Mouse (Mus musculus): ENCODE measurements around the gene Rfx8. TPM values are rescaled to one million over a fixed set of nuclear protein-coding genes. Genes with fewer than 3 reads are reported as not detected.

Gene Rfx8
- total and polyA plus RNA-seq, 3 experiments: not detected

GRCm38 (mm10) chr1:39720186-39720585 lies 611 bp downstream of the Rfx8 start:
- Histone ChIP-seq H3K36me3 (replicated peaks in 1 of 2; ENCODE audit: control insufficient read depth in 1 of 2, insufficient read depth in 1 of 2, low read length in 1 of 2) (no peaks in the 10 kb centered on the region), H3K27ac (ENCODE audit: insufficient read depth, low read depth) (no peak overlapping the region), H3K79me2 (replicated peaks; ENCODE audit: control insufficient read depth, extremely low read depth, insufficient read depth, poor library complexity, severe bottlenecking) (no peaks in the 10 kb centered on the region), H3K9me3 (replicated peaks; ENCODE audit: low read length) (no peaks in the 10 kb centered on the region), H3K4me1 (ENCODE audit: control insufficient read depth in 1 of 2, insufficient read depth in 2 of 2) (no peaks in the 10 kb centered on the region), H3K4me2 (ENCODE audit: insufficient read depth, low read depth, poor library complexity, severe bottlenecking) (no peak overlapping the region), H3K9ac (ENCODE audit: insufficient read depth, low read depth) (no peak overlapping the region), H3K4me3 (replicated peaks in 1 of 3; ENCODE audit: low read depth in 2 of 3, low read length in 2 of 3, poor library complexity in 1 of 3) (no peak overlapping the region), H3K27me3 (replicated peaks) (no peaks in the 10 kb centered on the region)
- dilution Hi-C loops (cut with MboI; ENCODE audit: extremely low pct_ligation_motif_present, extremely low pct_unique_long_range_greater_than_20kb, low sequenced_read_pairs) (no loop called here), in situ Hi-C loops (cut with MboI; ENCODE audit: low pct_ligation_motif_present, low pct_unique_long_range_greater_than_20kb, low sequenced_read_pairs) (no loop called here)
- no peak for TF ChIP-seq PAX5 (IDR thresholded peaks at IDR 0.05; ENCODE audit: low read length)
- TF ChIP-seq NRF1 (IDR thresholded peaks at IDR 0.05; ENCODE audit: low read depth, low read length): no peak
- no peak for TF ChIP-seq MAFK (IDR thresholded peaks at IDR 0.05; ENCODE audit: insufficient replicate concordance, low read length)
- TF ChIP-seq EP300 (IDR thresholded peaks at IDR 0.05; ENCODE audit: low read length): no peak
- TF ChIP-seq HCFC1 (IDR thresholded peaks at IDR 0.05; ENCODE audit: low read depth, low read length): no peak
- no peak for TF ChIP-seq UBTF (IDR thresholded peaks at IDR 0.05; ENCODE audit: low read depth, low read length)
- TF ChIP-seq IRF4 (IDR thresholded peaks at IDR 0.05; ENCODE audit: low read depth, low read length): no peak
- TF ChIP-seq KAT2A (IDR thresholded peaks at IDR 0.05; ENCODE audit: insufficient replicate concordance, low read length): no peak
- no peak for TF ChIP-seq GABPA (IDR thresholded peaks at IDR 0.05; ENCODE audit: insufficient replicate concordance, low read depth, low read length)
- DNase-seq (ENCODE audit: extremely low read depth): no peak

GRCm38 (mm10) chr1:39715551-39715950 lies 5.2 kb downstream of the Rfx8 start:
- H3K27me3 ChIP-seq (replicated peaks): no peaks in the 10 kb centered on the region
- dilution Hi-C loops (cut with MboI; ENCODE audit: extremely low pct_ligation_motif_present, extremely low pct_unique_long_range_greater_than_20kb, low sequenced_read_pairs): no loop called here
- no peak overlapping the region for H3K27ac ChIP-seq (ENCODE audit: insufficient read depth, low read depth)
- DNase-seq (ENCODE audit: extremely low read depth): no peak
- no peaks in the 10 kb centered on the region for H3K79me2 ChIP-seq (replicated peaks; ENCODE audit: control insufficient read depth, extremely low read depth, insufficient read depth, poor library complexity, severe bottlenecking)
- no peak overlapping the region for H3K4me3 ChIP-seq (replicated peaks in 1 of 3; ENCODE audit: low read depth in 2 of 3, low read length in 2 of 3, poor library complexity in 1 of 3)
- in situ Hi-C loops (cut with MboI; ENCODE audit: low pct_ligation_motif_present, low pct_unique_long_range_greater_than_20kb, low sequenced_read_pairs): no loop called here
- H3K36me3 ChIP-seq (replicated peaks in 1 of 2; ENCODE audit: control insufficient read depth in 1 of 2, insufficient read depth in 1 of 2, low read length in 1 of 2): no peaks in the 10 kb centered on the region
- H3K9me3 ChIP-seq (replicated peaks; ENCODE audit: low read length): no peaks in the 10 kb centered on the region
- H3K4me1 ChIP-seq (ENCODE audit: control insufficient read depth in 1 of 2, insufficient read depth in 2 of 2): no peaks in the 10 kb centered on the region
- TF ChIP-seq NELFE (IDR thresholded peaks at IDR 0.05; ENCODE audit: low read depth, low read length) (no peak), HCFC1 (IDR thresholded peaks at IDR 0.05; ENCODE audit: low read depth, low read length) (no peak), ZC3H11A (IDR thresholded peaks at IDR 0.05; ENCODE audit: low read depth, low read length) (no peak), MYC (IDR thresholded peaks at IDR 0.05; ENCODE audit: low read depth, low read length) (no peak), ZNF384 (IDR thresholded peaks at IDR 0.05; ENCODE audit: low read depth, low read length) (no peak), EP300 (IDR thresholded peaks at IDR 0.05; ENCODE audit: low read length) (no peak), ELF1 (IDR thresholded peaks at IDR 0.05; ENCODE audit: low read depth, low read length) (no peak), RAD21 (IDR thresholded peaks at IDR 0.05; ENCODE audit: low read depth, low read length) (no peak), SIN3A (IDR thresholded peaks at IDR 0.05; ENCODE audit: low read length) (no peak), MXI1 (IDR thresholded peaks at IDR 0.05; ENCODE audit: low read depth, low read length) (no peak), MAFK (IDR thresholded peaks at IDR 0.05; ENCODE audit: insufficient replicate concordance, low read length) (no peak), CHD1 (IDR thresholded peaks at IDR 0.05; ENCODE audit: low read depth, low read length) (no peak), PAX5 (IDR thresholded peaks at IDR 0.05; ENCODE audit: low read length) (no peak), MEF2A (IDR thresholded peaks at IDR 0.05; ENCODE audit: borderline replicate concordance, low read depth, low read length) (no peak), GABPA (IDR thresholded peaks at IDR 0.05; ENCODE audit: insufficient replicate concordance, low read depth, low read length) (no peak), POLR2A (IDR thresholded peaks at IDR 0.05; ENCODE audit: low read depth, low read length) (no peak)
- H3K9ac ChIP-seq (ENCODE audit: insufficient read depth, low read depth): no peak overlapping the region
- H3K4me2 ChIP-seq (ENCODE audit: insufficient read depth, low read depth, poor library complexity, severe bottlenecking): no peak overlapping the region
